Mouse (Mus musculus): ENCODE measurements at regions not wholly inside any gene's neighbourhood (a gene's known extent, or its start where the extent isn't known, plus 50 kb on each side); places are given as distances from the start of the nearest gene placed in this dataset.

GRCm38 (mm10) chr16:77537351-77537750 lies 64.5 kb downstream of the Gm11146 start:
- no peak for DNase-seq (ENCODE audit: low spot score)

GRCm38 (mm10) chr16:77536746-77537145 lies 65.1 kb downstream of the Gm11146 start:
- DNase-seq (ENCODE audit: low spot score): no peak

- no peak for DNase-seq (ENCODE audit: low spot score)
Measured at GRCm38 (mm10) chr16:77536314-77536713, 65.6 kb downstream of the Gm11146 start.

GRCm38 (mm10) chr16:77535021-77535420 lies 66.9 kb downstream of the Gm11146 start:
- no peak for DNase-seq (ENCODE audit: low spot score)

- no peak for DNase-seq (ENCODE audit: low spot score)
Measured at GRCm38 (mm10) chr16:77531596-77531995, 70.3 kb downstream of the Gm11146 start.

GRCm38 (mm10) chr16:77527951-77528350 lies 73.9 kb downstream of the Gm11146 start:
- no peak for DNase-seq (ENCODE audit: low spot score)

- no peak for DNase-seq (ENCODE audit: low spot score)
Measured at GRCm38 (mm10) chr16:77514606-77515005, 87.3 kb downstream of the Gm11146 start.

GRCm38 (mm10) chr16:77503556-77503955 lies 98.3 kb downstream of the Gm11146 start:
- no peak for DNase-seq (ENCODE audit: low spot score)

GRCm38 (mm10) chr16:77502916-77503315 lies 99.0 kb downstream of the Gm11146 start:
- no peak for DNase-seq (ENCODE audit: low spot score)

GRCm38 (mm10) chr16:77502026-77502425 lies 99.9 kb downstream of the Gm11146 start:
- DNase-seq (ENCODE audit: low spot score): no peak

GRCm38 (mm10) chr16:77500981-77501380 lies 100.9 kb downstream of the Gm11146 start:
- no peak for DNase-seq (ENCODE audit: low spot score)

GRCm38 (mm10) chr16:77500413-77500812 lies 101.5 kb downstream of the Gm11146 start:
- DNase-seq (ENCODE audit: low spot score): no peak

- no peak for DNase-seq (ENCODE audit: low spot score)
Measured at GRCm38 (mm10) chr16:77499537-77500301, 102.2 kb downstream of the Gm11146 start.

- DNase-seq (ENCODE audit: low spot score): no peak
Measured at GRCm38 (mm10) chr16:77495310-77495709, 106.6 kb downstream of the Gm11146 start.

- no peak for DNase-seq (ENCODE audit: low spot score)
Measured at GRCm38 (mm10) chr16:77494042-77494441, 107.9 kb downstream of the Gm11146 start.

GRCm38 (mm10) chr16:77488155-77488554 lies 113.7 kb downstream of the Gm11146 start:
- no peak for DNase-seq (ENCODE audit: low spot score)

GRCm38 (mm10) chr16:77479812-77480211 lies 122.1 kb downstream of the Gm11146 start:
- DNase-seq (ENCODE audit: low spot score): no peak

- no peak for DNase-seq (ENCODE audit: low spot score)
Measured at GRCm38 (mm10) chr16:77471868-77472267, 130.0 kb downstream of the Gm11146 start.

GRCm38 (mm10) chr16:77469903-77470302 lies 132.0 kb downstream of the Gm11146 start:
- no peak for DNase-seq (ENCODE audit: low spot score)

- DNase-seq (ENCODE audit: low spot score): no peak
Measured at GRCm38 (mm10) chr16:77469328-77469875, 132.5 kb downstream of the Gm11146 start.

GRCm38 (mm10) chr16:77467216-77467615 lies 134.7 kb downstream of the Gm11146 start:
- DNase-seq (ENCODE audit: low spot score): no peak

- DNase-seq (ENCODE audit: low spot score): no peak
Measured at GRCm38 (mm10) chr16:77464623-77465022, 137.3 kb downstream of the Gm11146 start.

GRCm38 (mm10) chr16:77461922-77462321 lies 140.0 kb downstream of the Gm11146 start:
- no peak for DNase-seq (ENCODE audit: low spot score)

GRCm38 (mm10) chr16:77461459-77461858 lies 140.4 kb downstream of the Gm11146 start:
- no peak for DNase-seq (ENCODE audit: low spot score)
